Mouse (Mus musculus) layer of hippocampus, adult 8-10 months (tissue): ENCODE measurements around the gene Gm5617. TPM values are rescaled to one million over a fixed set of nuclear protein-coding genes. Genes with fewer than 3 reads are reported as not detected.
"Not testable (repeated sequence)": the region's sequence is repeated elsewhere in the genome, so short reads cannot be mapped to it uniquely, and the experiment has no call there.

ENCODE experiments used
- DNase-seq, 2 experiments: peaks; one replicate each; pipeline ENCODE4 v3.0.0; 2022; ENCODE audit warnings: low spot score in 2 of 2
- total RNA-seq, 4 experiments: library from RNA; stranded (reverse); gene quantifications; 2 replicates each; pipeline ENCODE4 v1.2.4; 2022

The Gm5617 gene
- total RNA-seq, 4 experiments from 2014 or later, result 10.2 to 17.4 (median 11.0) TPM

DNA sequence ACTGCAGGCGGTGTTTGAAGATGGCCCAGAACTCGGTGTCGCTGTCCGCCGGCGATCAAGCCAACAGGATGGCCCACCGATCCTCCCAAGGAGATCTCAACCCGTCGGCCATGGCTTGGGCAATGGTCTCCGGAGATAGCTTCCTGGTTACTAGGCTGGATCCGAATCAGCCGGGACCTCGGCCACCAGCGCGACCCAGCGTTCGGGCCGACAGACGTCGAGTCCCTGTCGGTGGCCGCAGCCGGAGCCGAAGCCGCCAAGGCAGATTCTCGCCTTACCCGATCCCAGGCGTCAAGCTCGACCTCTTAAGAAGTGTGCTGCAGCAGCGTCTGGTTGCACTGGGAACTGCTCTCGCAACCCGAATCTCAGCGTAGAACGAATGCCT is 298 bp downstream of the Gm5617 start:
- no peak for DNase-seq

DNA sequence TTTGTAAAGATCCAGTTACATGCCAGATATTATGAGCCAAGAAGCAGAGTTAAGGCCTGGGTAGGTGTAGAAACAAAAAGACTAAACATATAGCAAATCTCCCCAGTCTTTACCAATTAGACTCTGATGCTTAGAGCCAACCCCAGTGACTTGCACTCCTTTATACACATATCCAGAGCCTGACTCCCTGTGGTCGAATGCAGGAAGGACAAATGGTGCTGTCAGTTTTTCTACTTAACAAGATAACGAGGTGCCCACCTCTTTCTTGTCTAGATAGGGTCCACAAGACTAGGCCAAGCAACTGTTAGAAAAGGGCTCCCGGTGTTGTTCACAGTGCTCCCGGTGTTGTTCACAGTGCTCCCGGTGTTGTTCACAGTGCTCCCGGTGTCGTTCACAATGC is 6.0 kb downstream of the Gm5617 start:
- DNase-seq, result no peak

DNA sequence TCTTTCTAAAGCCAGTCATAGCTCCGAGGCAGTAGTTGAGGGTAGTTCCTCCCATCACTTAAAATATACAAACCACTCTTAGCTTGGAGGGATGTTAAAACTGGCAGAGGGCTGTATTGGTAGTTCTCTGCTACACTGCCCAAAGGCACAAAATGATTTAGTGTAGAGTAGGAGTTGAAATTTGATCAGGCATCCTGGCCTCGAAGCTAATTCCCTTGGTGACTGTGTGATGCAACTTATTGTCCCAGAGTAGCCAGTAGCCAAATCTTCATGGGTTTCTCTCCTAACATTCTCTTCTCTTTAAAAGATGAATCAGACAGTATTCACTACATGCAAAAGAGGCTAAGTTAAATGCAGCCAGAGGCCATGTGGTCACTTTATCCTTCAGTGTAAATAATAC is 7.8 kb downstream of the Gm5617 start:
- no peak for DNase-seq

DNA sequence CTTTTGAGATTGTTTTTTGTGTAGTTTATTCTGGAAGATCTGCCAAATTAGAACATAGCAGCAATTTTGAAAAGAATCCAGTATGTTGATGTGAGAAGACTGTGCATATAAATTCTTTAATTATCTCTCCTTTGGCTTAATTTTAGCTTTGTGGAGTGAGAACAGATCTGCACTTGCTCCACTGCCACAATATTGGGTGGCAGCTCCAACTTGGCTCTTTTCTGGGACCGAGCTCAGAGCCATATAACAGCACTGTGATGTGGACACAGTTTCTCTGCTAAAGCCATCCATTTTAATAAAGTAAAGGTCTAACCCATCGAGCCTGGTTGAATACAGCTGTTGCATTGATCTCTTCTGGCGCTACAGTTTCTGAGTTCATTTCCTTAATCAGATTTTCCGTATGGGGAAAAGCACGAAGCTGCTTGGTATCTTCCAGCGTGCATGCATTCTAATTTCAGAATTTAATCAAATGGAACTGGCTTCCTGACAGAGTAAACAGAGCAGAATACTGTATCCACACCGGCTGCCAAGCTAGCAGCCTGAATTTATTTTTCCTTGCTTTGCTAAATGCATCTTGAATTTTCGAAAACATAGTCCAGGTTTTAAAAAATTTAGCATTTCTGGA is 9.6 kb downstream of the Gm5617 start:
- DNase-seq, result peak; percentile 14 to 26

DNA sequence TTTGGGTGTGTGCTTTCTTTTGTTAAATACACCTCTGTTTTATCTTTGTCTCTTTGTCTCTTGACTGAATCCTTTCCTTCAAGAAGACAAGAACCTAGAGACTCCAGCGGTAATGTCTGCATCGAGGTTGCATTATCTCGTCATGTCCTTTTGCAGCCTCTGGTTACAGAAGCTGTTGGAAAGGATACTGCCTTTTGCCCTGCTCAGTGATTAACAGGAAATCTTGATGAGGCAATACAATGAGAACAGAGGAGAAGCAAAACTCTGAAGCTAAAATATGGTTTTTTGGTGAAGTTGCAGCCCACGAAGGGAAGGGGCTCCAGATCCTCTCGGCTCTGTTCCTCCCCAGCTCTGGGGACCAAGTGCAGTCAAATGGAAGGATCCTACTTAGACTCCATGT is 14.9 kb downstream of the Gm5617 start:
- DNase-seq, result no peak

DNA sequence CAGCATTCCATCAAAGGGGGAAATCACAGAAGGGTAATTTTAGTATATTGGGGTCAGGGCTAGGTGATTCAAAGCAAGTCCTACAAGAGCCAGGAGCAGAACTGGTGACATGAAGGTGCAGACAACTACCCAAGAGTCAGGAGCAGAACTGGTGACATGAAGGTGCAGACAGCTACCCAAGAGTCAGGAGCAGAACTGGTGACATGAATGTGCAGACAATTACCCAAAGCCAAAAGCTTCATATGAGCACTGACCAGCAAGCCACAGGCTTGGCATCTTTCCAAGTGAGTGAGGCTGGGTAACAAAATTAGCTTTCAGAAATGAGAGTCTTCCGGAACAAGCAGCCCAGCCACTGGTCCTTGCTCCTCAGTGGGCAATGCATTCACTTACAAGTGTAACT is 20.1 kb downstream of the Gm5617 start:
- no peak for DNase-seq

DNA sequence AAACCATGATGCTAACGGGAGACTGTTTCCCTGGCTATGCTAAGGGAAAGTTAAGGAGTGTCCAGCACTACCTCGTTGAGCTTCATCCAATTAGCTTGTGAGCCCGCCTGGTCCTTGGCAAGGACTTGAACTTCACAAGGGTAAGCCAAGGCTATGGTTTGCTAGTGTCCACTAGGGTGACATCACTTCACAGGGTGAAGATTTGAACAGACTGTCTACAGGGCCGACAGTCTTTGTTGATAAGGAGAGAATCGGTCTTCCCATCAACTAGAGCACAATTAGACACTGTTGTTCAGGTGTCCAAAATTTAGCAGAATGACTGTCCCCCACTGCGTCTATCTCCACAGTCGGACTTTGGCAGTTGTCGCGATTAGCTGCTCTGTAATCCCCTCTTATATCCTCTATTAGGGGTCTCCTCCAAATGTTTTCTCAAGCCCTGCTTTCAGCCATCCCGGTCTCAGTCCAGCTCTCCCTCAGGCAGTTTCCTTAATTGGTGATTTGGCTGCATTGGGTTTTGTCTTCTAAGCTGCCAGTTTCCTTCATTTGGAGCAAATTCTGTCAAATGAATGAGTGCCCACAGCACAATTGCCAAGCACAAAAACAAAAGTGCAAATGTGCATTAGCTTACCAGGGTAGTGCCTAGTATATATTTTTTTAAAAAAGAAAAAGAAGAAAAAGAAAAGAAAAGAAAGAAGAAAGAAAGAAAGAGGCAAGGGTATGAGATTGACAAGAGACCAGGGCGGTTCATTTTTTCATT is 21.6 kb downstream of the Gm5617 start:
- no peak for DNase-seq

DNA sequence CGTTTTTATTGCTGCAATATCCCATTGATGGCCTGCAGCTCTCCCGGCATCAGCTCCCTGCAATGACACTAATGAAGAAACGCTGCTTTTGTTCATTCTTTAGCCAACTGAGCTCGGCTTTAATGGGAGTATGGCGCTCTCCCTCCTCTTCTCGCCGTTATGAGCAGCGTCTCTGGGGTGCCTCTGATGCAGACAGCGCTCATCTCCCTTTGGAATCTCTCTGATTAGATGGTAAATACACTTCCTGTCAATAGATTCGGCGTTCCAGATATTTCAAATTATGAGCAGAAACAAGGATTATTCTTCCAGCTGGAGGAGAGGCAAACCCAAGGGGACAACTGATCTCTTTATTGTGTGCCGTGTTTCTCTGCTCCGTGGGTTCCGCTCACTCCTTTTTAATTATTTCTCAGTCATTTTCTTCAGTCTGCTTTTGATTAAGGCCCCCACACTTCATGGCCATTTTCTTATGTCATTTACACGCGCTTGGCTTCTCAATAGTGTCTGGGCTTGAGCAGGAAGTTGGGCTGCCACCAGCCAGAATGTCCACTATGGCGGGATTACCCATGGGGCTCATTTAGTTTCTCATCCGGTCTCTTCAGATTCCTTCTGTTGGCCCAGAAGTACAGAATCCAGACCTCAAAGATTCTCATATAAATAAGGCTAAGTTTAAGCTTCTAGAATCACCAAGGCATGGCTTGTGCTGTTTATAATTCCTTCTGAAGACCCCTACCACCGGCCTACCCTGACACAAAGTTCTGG is 22.3 kb downstream of the Gm5617 start:
- no peak for DNase-seq

DNA sequence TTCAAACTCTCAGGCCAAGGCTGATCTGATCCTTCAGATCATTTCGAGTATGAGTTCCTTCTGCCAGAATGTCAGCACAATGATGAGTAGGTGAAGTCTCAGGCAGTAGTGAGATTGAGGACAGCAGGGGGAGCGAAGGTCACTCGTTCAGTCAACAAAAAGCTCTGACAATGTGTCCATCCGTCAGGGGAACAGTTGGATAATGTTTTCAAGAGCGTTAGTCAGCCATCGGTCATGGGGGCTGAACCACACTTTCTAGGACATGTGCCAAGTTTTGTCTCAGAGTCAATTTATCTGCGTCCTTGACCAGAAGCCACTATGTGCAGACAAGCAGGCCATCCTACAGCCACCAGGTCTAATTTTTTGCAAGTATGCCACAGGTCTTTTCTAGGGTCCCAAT is 25.2 kb downstream of the Gm5617 start:
- not testable (repeated sequence) for DNase-seq

DNA sequence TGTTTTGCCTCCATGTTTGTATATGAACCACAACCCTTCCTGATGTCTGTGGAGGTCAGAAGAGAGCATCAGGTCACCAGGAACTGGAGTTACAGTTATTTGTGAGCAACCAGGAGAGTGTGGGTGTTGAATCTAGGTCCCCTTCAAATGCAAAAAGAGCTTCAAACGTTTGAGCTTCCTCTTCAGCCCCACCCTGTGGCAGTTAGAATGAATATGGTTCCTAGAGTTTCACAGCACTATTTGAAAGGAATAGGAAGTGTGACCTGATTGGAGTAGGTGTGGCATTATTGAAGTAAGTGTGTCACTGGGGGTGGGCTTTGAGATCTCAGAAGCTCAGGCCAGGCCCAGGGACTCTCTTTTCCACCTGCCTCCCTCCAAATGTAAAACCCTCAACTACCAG is 30.3 kb downstream of the Gm5617 start:
- DNase-seq, result no peak

DNA sequence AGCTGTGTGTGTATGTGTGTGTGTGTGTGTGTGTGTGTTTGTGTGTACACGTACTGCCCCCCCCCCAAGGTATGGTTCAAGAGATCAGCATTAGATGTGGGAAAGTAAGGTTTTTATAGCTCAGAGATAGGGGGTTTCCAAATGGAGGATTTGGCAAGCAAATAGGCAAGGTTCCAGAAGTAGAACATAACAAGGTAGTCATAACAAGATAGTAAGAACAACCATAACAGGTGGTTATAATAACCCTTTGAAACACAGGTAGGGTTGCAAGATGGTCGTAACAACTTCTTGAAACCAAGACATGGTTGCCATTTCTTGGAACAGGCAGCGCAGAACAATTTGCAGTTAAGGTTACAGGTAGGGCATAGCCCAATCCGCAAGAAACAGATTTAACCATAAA is 31.3 kb downstream of the Gm5617 start:
- no peak for DNase-seq

DNA sequence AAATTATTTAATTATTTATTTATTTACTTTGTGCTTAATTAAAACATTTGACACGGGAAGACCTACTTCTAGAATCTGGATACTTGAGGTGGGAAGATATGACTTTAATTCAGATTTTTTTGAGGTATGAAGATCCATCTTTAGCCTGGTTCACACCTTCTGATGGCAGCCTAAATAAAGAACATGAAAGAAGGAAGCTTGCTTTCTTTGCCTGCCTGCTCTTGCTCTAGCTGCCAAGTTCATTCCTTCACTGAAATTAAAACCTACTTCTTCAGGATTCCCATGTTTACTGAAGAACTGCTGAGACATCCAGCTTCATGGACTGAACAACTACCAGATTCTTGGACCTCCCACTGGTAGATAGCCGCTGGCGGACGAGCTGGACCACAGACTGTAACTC is 36.1 kb downstream of the Gm5617 start:
- DNase-seq, result no peak

DNA sequence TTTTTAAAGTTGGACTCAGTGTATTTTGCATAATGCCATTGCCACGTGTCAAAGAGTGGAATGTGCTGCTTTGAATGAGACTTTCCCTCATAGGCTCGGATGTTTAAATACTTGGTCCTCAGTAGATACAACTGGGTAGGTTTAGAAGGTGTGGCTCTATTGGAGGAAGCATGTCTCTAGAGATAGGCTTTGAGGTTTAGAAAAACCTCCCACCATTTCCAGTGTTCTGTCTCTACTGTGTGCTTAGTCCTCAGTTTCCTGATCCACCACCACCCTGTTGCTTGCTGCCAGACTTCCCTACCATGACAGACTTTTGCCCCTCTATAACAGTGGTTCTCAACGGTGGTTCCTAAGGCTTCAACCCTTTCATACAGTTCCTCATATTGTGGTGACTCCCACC is 37.0 kb downstream of the Gm5617 start:
- no peak for DNase-seq

DNA sequence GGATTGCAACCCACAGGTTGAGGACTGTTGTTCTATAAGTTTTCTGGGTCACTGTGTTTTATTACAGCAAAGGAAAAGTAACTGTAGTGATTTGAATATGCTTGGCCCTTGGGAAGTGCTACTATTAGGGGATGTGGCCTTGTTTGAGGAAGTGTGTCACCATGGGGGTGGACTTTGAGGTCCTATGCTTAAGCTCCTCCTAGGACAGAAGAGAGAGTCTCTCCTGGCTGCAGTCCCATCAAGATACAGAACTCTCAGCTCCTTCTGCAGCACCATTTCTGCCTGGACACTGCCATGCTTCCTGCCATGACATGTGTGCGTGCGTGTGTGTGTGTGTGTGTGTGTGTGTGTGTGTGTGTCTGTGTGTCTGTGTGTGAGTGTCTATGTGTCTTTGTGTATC is 37.5 kb downstream of the Gm5617 start:
- no peak for DNase-seq

DNA sequence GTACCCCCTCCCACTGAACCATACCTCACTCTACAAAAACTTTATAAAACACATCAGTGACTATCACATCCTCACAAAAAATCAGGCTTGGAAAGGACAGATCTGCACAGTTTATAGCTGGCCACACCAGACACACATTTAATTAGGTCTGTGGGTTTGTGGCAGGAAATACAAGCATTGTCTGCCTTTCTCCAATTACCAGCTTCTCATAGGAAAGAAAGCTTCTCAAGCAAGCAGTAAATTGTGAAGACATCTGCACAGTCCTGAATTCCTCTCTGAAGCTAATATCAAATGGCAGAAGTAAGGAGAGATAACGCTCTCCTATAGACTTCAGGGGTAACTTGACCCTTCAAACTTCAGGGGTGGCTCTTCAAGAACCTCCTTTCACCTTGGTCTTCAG is 41.2 kb downstream of the Gm5617 start:
- no peak for DNase-seq

DNA sequence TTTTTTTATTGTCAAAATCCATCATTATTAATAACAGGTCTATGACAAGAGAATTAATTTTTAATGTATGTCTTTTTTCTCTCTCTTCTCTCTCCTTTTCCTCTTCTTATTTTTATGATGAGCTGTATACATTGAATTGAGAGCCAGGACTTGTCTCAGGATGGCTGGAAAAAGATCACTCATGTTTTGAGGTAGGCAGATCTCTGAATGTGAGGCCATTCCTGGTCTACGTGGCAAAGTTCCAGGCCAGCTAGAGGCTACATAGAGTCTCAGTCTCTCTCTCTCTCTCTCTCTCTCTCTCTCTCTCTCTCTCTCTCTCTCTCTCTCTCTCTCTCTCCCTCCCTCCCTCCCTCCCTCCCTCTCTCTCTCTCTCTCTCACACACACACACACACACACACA is 42.4 kb downstream of the Gm5617 start:
- DNase-seq, result not testable (repeated sequence)

DNA sequence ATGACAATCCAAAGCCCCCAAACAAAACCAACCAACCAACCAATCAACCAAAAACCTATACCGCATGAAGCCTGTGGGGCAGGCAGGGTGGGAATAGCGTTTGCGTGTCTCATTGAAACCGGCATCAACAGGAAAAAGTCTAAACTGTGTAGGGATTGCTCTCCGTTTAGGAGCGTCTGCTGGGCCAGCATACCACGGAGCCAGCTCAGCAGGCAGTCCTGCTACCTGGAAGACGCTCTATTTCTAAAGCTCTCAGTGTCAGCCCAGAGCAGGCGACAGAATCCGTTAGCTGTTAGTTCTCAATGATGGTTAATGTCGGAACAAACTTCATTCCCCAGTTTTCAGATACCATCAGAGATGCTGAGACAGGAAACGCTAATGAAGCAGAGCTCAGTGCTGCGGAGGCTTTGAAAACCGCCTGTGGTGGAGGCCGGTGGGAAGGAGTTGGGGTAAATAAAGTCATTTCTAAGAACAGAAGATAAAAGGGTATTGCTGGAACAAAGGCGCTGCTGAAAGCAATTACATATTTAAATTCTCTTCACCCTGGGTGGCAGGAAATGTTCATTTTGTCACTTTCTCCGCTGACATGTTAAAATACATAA is 42.9 kb downstream of the Gm5617 start:
- no peak for DNase-seq

DNA sequence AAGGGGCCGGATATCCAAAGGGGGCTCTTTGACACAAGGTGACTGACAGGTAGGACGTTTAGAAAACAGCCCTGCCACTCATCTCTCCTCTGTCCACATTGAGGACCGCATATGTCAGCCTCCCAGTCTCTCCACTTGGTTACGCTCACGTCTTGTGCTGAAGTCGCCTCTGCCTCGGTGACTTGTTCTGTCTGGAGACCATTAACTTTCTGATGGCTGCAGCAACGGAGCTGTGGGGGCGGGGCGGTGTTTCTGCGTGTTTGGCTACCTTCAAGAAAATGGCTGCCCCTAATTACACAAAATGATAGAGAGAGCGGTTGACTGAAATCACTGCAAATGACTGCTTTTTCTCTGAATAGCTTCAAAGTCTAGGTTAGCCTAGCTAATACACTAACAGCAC is 43.4 kb downstream of the Gm5617 start:
- DNase-seq, result peak in 1 of 2 experiments; percentile 5
